Mouse (Mus musculus) liver, embryonic 14.5 days (tissue): Measurements from ENCODE around the gene Bnc1. TPM values are rescaled to one million over a fixed set of nuclear protein-coding genes. Genes with fewer than 3 reads are reported as not detected.
A peak's percentile ranks its signal among the peaks of the same experiment; 100 is the strongest.

Experiments used
- ATAC-seq: fragments of 200-750 bp; cut with Nextera tagmentation; 2 replicates; pipeline ENCODE4 v1.8.0; 2017; ENCODE audit warnings: moderate number of reproducible peaks, mild to moderate bottlenecking, moderate library complexity; ENCODE audit not compliant: insufficient read depth
- DNase-seq, 3 experiments: peaks; one replicate each; pipeline ENCODE4 v3.0.0-alpha.2; 2012 to 2013; ENCODE audit warnings: low read depth in 3 of 3, low spot score in 3 of 3
- H3K27ac ChIP-seq: fragments of 300-500 bp; sonication (generic); 2 replicates; pipeline ENCODE4 v1.5.1; 2014; ENCODE audit warnings: moderate library complexity, mild to moderate bottlenecking, control low read depth, inconsistent platforms
- H3K27me3 ChIP-seq: fragments of 300-500 bp; sonication (generic); 2 replicates; pipeline ENCODE4 v1.6.1; 2014; ENCODE audit warnings: mild to moderate bottlenecking, low read length, moderate library complexity; ENCODE audit not compliant: control insufficient read depth, insufficient read depth
- H3K36me3 ChIP-seq: fragments of 300-500 bp; sonication (generic); replicated peaks from 2 replicates; pipeline ENCODE4 v1.6.1; 2014; ENCODE audit warnings: low read depth; ENCODE audit not compliant: control insufficient read depth, insufficient read depth
- H3K4me1 ChIP-seq, 2 experiments: fragments of 200-500 bp in 1 of 2; fragments of 300-500 bp in 1 of 2; sonication (generic) in 1 of 2; replicated peaks; 2 replicates each; pipeline ENCODE4 v1.6.1; 2012 to 2014; ENCODE audit warnings: antibody characterized with exemption in 1 of 2, inconsistent platforms in 1 of 2, low read length in 1 of 2; ENCODE audit not compliant: control insufficient read depth in 2 of 2, insufficient read depth in 2 of 2
- H3K4me2 ChIP-seq: fragments of 300-500 bp; sonication (generic); 2 replicates; pipeline ENCODE4 v1.6.1; 2014; ENCODE audit warnings: low read depth, mild to moderate bottlenecking, control low read depth, moderate library complexity
- H3K4me3 ChIP-seq, 2 experiments: fragments of 200-500 bp in 1 of 2; fragments of 300-500 bp in 1 of 2; sonication (generic) in 1 of 2; 2 replicates each; pipeline ENCODE4 v1.5.1; 2012 to 2014; ENCODE audit warnings: low read depth in 2 of 2, low read length in 2 of 2, mild to moderate bottlenecking in 2 of 2, control low read depth in 1 of 2, inconsistent platforms in 1 of 2, moderate library complexity in 1 of 2; ENCODE audit not compliant: insufficient read depth in 1 of 2
- H3K9ac ChIP-seq: fragments of 300-500 bp; sonication (generic); replicated peaks from 2 replicates; pipeline ENCODE4 v1.6.1; 2014; ENCODE audit warnings: mild to moderate bottlenecking, control low read depth, moderate library complexity
- H3K9me3 ChIP-seq: fragments of 300-500 bp; sonication (generic); 2 replicates; pipeline ENCODE4 v1.6.1; 2016; ENCODE audit warnings: low read length, mixed read lengths; ENCODE audit not compliant: control insufficient read depth
- CTCF ChIP-seq: IDR thresholded peaks from 2 replicates; pipeline ENCODE4 v1.5.1; 2016; ENCODE audit warnings: antibody characterized with exemption, low read depth, control low read depth
- EP300 ChIP-seq: IDR thresholded peaks from 2 replicates; pipeline ENCODE4 v1.6.1; 2016; ENCODE audit warnings: antibody characterized with exemption, low read depth
- WGBS: fragments of 180-500 bp; shearing (Covaris S2); extraction: QIAGEN DNeasy Blood & Tissue Kit; methylation state at CpG from one replicate; pipeline ENCODE4 v1.1.7; 2014; ENCODE audit not compliant: insufficient replicate concordance; 5-methylcytosine and 5-hydroxymethylcytosine counted together
- polyA plus RNA-seq, 2 experiments: library from polyadenylated mRNA; depleted of rRNA in 1 of 2; stranded (reverse) in 1 of 2; unstranded in 1 of 2; fragments of >200 nt; fragmentation: Nextera tagmentation in 1 of 2; extraction: Ambion mirVana in 1 of 2; gene quantifications; 2 replicates each; pipeline versions ENCODE4 v1.2.1 to v1.2.3; 2012 to 2014

The Bnc1 gene
- polyA plus RNA-seq, 2 experiments: 0.27 to 0.28 TPM

DNA sequence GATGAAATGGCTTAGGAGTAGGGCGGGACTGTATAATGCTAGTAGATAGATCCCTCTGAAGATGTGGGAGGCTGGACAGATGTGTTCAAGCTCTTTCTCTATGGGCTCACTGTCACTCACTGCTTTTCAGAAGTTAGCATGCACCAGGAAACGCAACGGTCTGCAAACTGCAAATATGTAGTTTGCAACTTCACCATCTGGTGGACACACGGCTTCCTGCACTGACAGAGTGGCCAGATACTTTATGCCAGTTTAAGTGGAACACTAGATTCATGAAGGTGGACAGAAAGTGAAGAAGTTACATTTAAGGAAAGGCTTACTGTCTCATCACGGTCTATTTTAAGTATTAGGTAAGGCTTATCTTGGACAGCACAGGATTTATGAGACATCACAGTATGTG is 25.9 kb downstream of the Bnc1 start:
- ATAC-seq: no peak
- no peaks in the 10 kb centered on the region for H3K36me3 ChIP-seq
- TF ChIP-seq CTCF: no peak
- TF ChIP-seq EP300: no peak
- H3K4me2 ChIP-seq: no peak overlapping the region
- DNase-seq: no peak
- no peaks in the 10 kb centered on the region for H3K4me1 ChIP-seq
- no peak overlapping the region for H3K9ac ChIP-seq
- no peaks in the 10 kb centered on the region for H3K27me3 ChIP-seq
- no peak overlapping the region for H3K27ac ChIP-seq
- 54% methylated on average over 5 of the region's 5 CpGs for WGBS
- H3K4me3 ChIP-seq: no peak overlapping the region
- no peaks in the 10 kb centered on the region for H3K9me3 ChIP-seq

- Histone ChIP-seq H3K27ac (no peak overlapping the region), H3K4me2 (no peak overlapping the region)
- ATAC-seq: no peak
Measured at GRCm38 (mm10) chr7:81959704-81960103, 32.4 kb downstream of the Bnc1 start.

GRCm38 (mm10) chr7:81954208-81954846 is 37.8 kb downstream of the Bnc1 start:
- ATAC-seq (no peak), DNase-seq (no peak)

More at GRCm38 (mm10) chr7:81959704-81960103, 32.4 kb downstream of the Bnc1 start:
- H3K9ac ChIP-seq: no peak overlapping the region
- H3K4me3 ChIP-seq: no peak overlapping the region
- no peaks in the 10 kb centered on the region for H3K36me3 ChIP-seq
- TF ChIP-seq CTCF (peak; percentile 62), EP300 (no peak)
- no peaks in the 10 kb centered on the region for H3K4me1 ChIP-seq
- DNase-seq: peak in 1 of 3 experiments; percentile 6
- H3K9me3 ChIP-seq: no peaks in the 10 kb centered on the region
- H3K27me3 ChIP-seq: no peaks in the 10 kb centered on the region
- WGBS: 1% methylated on average over 3 of the region's 3 CpGs

GRCm38 (mm10) chr7:81950499-81950898 is 41.6 kb downstream of the Bnc1 start:
- no peaks in the 10 kb centered on the region for H3K9me3 ChIP-seq
- H3K36me3 ChIP-seq: no peaks in the 10 kb centered on the region
- ATAC-seq (no peak), DNase-seq (no peak)
- no peak overlapping the region for H3K27ac ChIP-seq
- 55% methylated on average over 2 of the region's 2 CpGs for WGBS
- H3K4me2 ChIP-seq: no peak overlapping the region
- H3K4me3 ChIP-seq: no peak overlapping the region
- no peak for TF ChIP-seq CTCF
- no peak for TF ChIP-seq EP300
- no peak overlapping the region for H3K9ac ChIP-seq
- H3K27me3 ChIP-seq: no peaks in the 10 kb centered on the region; the same call in 1 of the 2 replicates
- no peaks in the 10 kb centered on the region for H3K4me1 ChIP-seq

More at GRCm38 (mm10) chr7:81954208-81954846, 37.8 kb downstream of the Bnc1 start:
- H3K9ac ChIP-seq: no peak overlapping the region
- H3K27me3 ChIP-seq: no peaks in the 10 kb centered on the region; the same call in 1 of the 2 replicates
- H3K4me1 ChIP-seq: no peaks in the 10 kb centered on the region
- no peaks in the 10 kb centered on the region for H3K36me3 ChIP-seq
- no peak overlapping the region for H3K4me3 ChIP-seq
- H3K27ac ChIP-seq: no peak overlapping the region
- no peaks in the 10 kb centered on the region for H3K9me3 ChIP-seq
- no peak overlapping the region for H3K4me2 ChIP-seq
- peak; percentile 35 for TF ChIP-seq CTCF
- TF ChIP-seq EP300: no peak

- H3K27me3 ChIP-seq: no peaks in the 10 kb centered on the region
- H3K4me2 ChIP-seq: no peak overlapping the region
- WGBS: 16% methylated on average over 4 of the region's 4 CpGs
- H3K36me3 ChIP-seq: no peaks in the 10 kb centered on the region
- no peaks in the 10 kb centered on the region for H3K4me1 ChIP-seq
- no peak overlapping the region for H3K27ac ChIP-seq
- TF ChIP-seq EP300 (no peak), CTCF (no peak)
- ATAC-seq (no peak), DNase-seq (no peak)
- no peak overlapping the region for H3K9ac ChIP-seq
- H3K9me3 ChIP-seq: no peaks in the 10 kb centered on the region
- H3K4me3 ChIP-seq: no peak overlapping the region
Measured at GRCm38 (mm10) chr7:81945398-81945797, 46.7 kb downstream of the Bnc1 start.
